Mouse (Mus musculus): ENCODE measurements around the gene Nfrkb.

DNA sequence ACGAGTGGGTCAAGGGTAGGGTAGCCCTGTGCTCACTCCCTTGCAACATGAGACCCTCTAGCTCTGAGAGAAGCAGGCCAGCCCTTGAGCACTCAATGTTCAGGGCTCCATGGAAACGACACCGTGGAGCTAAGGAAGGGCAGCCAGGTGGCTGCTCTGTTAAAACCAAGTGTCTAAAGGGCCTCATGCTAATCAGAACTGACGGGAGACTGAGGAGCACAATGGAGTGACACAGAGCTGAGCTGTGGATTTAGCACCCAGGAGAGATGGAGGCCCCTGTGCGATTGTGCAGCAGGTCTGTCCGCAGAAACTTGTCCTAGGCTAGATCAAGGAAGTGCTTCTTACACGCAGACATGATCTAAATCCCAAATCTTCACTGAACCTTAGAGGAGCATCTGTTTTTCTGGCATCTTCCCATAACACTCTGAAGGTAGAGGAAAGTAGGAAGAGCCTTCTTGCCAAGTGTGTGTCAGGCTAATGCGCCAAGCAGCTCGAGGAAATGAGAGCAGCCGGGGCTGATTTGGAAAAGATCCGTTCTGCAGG, 41.6 kb upstream of the Nfrkb start:
- TF ChIP-seq POLR2A (IDR thresholded peaks at IDR 0.05; ENCODE audit: insufficient read length, low read depth) (no peak), USF1 (IDR thresholded peaks at IDR 0.05; ENCODE audit: low read depth) (no peak), MYOD1 (IDR thresholded peaks at IDR 0.05; ENCODE audit: control insufficient read depth in 1 of 3, insufficient read length in 2 of 3, low read depth in 2 of 3) (no peak), E2F4 (IDR thresholded peaks at IDR 0.05; ENCODE audit: insufficient read depth) (no peak), TCF3 (IDR thresholded peaks at IDR 0.05; ENCODE audit: insufficient read length, low read depth) (no peak), CEBPB (IDR thresholded peaks at IDR 0.05; ENCODE audit: insufficient read depth, poor library complexity, severe bottlenecking) (no peak)

Data from myocyte (in vitro differentiated cells).